Mouse (Mus musculus) intestine, embryonic 15.5 days (tissue): ENCODE measurements around the gene 1700028J19Rik. TPM values are rescaled to one million over a fixed set of nuclear protein-coding genes. Genes with fewer than 3 reads are reported as not detected.
A peak's percentile ranks its signal among the peaks of the same experiment; 100 is the strongest.
"Not testable (repeated sequence)": the region's sequence is repeated elsewhere in the genome, so short reads cannot be mapped to it uniquely, and the experiment has no call there.

Source experiments
- ATAC-seq: fragments of 200-750 bp; cut with Nextera tagmentation; 2 replicates; pipeline ENCODE4 v1.8.0; 2017; ENCODE audit warnings: moderate TSS enrichment, moderate library complexity
- H3K27ac ChIP-seq: fragments of 300-500 bp; sonication (generic); 2 replicates; pipeline ENCODE4 v1.5.1; 2015; ENCODE audit warnings: mild to moderate bottlenecking, inconsistent platforms
- H3K27me3 ChIP-seq: fragments of 300-500 bp; sonication (generic); replicated peaks from 2 replicates; pipeline ENCODE4 v1.6.1; 2015; ENCODE audit warnings: inconsistent platforms
- H3K36me3 ChIP-seq: fragments of 300-500 bp; sonication (generic); 2 replicates; pipeline ENCODE4 v1.6.1; 2015; ENCODE audit warnings: inconsistent platforms
- H3K4me1 ChIP-seq: fragments of 300-500 bp; sonication (generic); replicated peaks from 2 replicates; pipeline ENCODE4 v1.6.1; 2015; ENCODE audit warnings: inconsistent platforms
- H3K4me2 ChIP-seq: fragments of 300-500 bp; sonication (generic); replicated peaks from 2 replicates; pipeline ENCODE4 v1.6.1; 2015; ENCODE audit warnings: mild to moderate bottlenecking, inconsistent platforms
- H3K4me3 ChIP-seq: fragments of 300-500 bp; sonication (generic); replicated peaks from 2 replicates; pipeline ENCODE4 v1.5.1; 2015; ENCODE audit warnings: inconsistent platforms
- H3K9ac ChIP-seq: fragments of 300-500 bp; sonication (generic); 2 replicates; pipeline ENCODE4 v1.6.1; 2015; ENCODE audit warnings: inconsistent platforms
- H3K9me3 ChIP-seq: fragments of 300-500 bp; sonication (generic); 2 replicates; pipeline ENCODE4 v1.6.1; 2016; ENCODE audit warnings: inconsistent platforms
- WGBS: fragments of 180-500 bp; shearing (Covaris S2); methylation state at CpG from one replicate; pipeline ENCODE4 v1.1.7; 2015; 5-methylcytosine and 5-hydroxymethylcytosine counted together
- polyA plus RNA-seq: library from polyadenylated mRNA; unstranded; fragments of >200 nt; fragmentation: Nextera tagmentation; extraction: Ambion mirVana; gene quantifications from 2 replicates; pipeline ENCODE4 v1.2.1, GENCODE M21; 2015

1700028J19Rik gene
- polyA plus RNA-seq, 1 experiment from 2014 or later: 1.3 TPM

DNA sequence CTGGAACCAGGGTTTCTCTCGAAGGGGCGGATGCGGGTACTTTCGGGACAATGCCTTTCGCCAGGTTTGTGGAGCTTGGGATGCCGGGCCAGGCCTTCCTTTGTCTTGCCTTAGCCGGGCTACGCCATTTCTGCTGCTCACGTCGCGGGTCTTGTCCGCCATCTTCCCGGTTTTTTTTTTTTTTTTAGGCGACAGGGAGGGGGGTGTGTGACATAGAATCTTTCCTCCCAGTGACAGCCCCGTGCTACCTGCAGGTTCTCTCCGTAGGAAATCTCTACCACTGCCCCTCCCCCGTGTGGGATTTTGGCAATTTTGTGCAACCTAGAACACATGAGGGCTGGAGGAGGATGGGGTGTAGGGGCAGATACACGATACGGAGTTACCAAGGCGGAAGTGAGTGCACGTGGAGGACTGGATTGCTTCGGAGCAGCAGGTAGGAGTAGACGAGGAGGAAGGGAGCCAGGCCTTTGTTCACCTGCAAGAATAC is 532 bp upstream of the 1700028J19Rik start:
- Histone ChIP-seq H3K27me3 (no peaks in the 10 kb centered on the region), H3K4me1 (peaks cover 14% of the 10 kb centered on the region), H3K9ac (peak overlapping the region; percentile 92), H3K27ac (peak overlapping the region; percentile 88), H3K4me2 (peak overlapping the region; percentile 70), H3K36me3 (peaks cover 21% of the 10 kb centered on the region), H3K9me3 (no peaks in the 10 kb centered on the region), H3K4me3 (peak overlapping the region; percentile 74)
- WGBS: 1% methylated on average over 23 of the region's 23 CpGs
- peak; percentile 47 for ATAC-seq

DNA sequence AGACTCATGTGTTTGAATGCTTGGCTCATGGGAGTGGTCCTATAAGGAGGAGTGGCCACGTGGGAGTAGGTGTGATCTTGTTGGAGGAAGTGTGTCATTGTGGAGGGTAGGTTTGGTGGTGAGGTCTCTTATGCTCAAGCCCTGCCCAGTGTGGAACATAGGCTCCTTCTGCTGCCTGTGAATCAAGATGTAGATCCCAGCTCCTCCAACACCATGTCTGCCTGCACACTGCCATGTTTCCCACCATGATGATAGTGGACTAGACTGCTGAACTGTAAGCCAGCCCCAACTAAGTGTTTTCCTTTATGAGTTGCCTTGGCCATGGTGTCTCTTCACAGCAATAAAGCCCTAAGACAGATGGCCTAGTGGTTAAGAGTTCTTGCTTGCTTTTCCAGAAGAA is 2.4 kb downstream of the 1700028J19Rik start:
- Histone ChIP-seq H3K4me1 (peaks cover 11% of the 10 kb centered on the region), H3K4me2 (no peak overlapping the region), H3K36me3 (peaks cover 4% of the 10 kb centered on the region), H3K9me3 (no peaks in the 10 kb centered on the region), H3K27me3 (no peaks in the 10 kb centered on the region), H3K27ac (no peak overlapping the region), H3K9ac (no peak overlapping the region), H3K4me3 (no peak overlapping the region)
- no peak for ATAC-seq
- WGBS: 67% methylated on average over 1 of the region's 1 CpGs

DNA sequence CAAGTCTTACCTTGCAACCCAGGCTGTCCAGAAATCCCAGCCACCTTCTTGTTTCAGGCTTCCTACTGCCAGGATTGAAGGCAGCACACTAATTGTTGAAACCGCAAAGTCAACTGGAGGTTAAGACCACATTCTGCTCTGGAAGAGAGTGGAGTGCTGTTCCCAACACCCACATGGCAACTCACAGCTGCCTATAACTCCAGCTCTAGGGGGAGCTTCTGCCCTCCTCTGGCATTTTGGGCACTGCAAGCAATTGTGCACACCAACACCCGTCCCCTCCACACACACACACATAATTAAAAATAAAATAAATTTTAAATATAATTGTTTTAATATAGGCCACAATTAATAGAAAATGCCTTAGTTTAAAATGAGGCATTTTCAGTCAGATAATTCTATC is 5.3 kb downstream of the 1700028J19Rik start:
- WGBS: 63% methylated on average over 2 of the region's 2 CpGs
- H3K27me3 ChIP-seq: no peaks in the 10 kb centered on the region

DNA sequence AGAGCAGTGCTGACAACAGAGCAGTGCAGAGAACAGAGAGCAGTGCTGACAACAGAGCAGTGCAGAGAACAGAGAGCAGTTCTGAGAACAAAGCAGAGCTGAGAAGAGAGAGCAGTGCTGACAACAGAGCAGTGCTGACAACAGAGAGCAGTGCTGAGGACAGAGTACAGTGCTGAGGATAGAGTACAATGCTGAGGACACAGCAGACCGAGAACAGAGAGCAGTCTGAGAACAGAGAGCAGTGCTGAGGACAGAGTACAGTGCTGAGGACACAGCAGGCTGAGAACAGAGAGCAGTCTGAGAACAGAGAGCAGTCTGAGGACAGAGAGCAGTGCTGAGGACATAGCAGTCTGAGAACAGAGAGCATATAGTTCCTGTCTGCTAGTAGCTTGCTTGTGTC is 5.8 kb downstream of the 1700028J19Rik start:
- no peaks in the 10 kb centered on the region for H3K9me3 ChIP-seq
- H3K27me3 ChIP-seq: no peaks in the 10 kb centered on the region
- H3K36me3 ChIP-seq: no peaks in the 10 kb centered on the region
- no peak overlapping the region for H3K4me3 ChIP-seq
- H3K27ac ChIP-seq: no peak overlapping the region
- no peak overlapping the region for H3K4me2 ChIP-seq
- H3K9ac ChIP-seq: no peak overlapping the region
- H3K4me1 ChIP-seq: peaks cover 6% of the 10 kb centered on the region; the same call in 1 of the 2 replicates
- 46% methylated on average over 1 of the region's 1 CpGs for WGBS
- no peak for ATAC-seq

More for the DNA sequence above, 5.3 kb downstream of the 1700028J19Rik start:
- H3K9me3 ChIP-seq: no peaks in the 10 kb centered on the region
- no peak overlapping the region for H3K4me2 ChIP-seq
- no peaks in the 10 kb centered on the region for H3K36me3 ChIP-seq
- ATAC-seq: no peak
- no peak overlapping the region for H3K4me3 ChIP-seq
- H3K9ac ChIP-seq: no peak overlapping the region
- peaks cover 6% of the 10 kb centered on the region; the same call in 1 of the 2 replicates for H3K4me1 ChIP-seq
- H3K27ac ChIP-seq: no peak overlapping the region

DNA sequence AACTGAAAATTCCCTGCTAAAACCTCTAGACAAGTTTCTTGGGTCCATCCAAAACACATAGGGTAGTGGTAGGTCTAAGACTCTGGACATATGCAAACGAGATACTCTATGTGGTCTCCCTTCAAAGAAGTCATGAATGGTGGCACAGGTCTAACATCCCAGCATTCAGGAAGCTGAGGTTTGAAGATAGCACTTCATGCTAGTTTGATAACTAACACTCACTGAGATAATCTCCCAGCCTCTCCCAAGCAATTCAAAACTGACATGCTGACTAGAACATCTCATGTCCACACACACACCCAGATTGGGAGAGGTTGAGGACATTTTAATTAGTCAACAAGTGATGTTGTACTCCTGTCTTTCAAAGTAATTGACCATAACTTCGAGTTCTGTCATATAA is 6.6 kb downstream of the 1700028J19Rik start:
- Histone ChIP-seq H3K27me3 (no peaks in the 10 kb centered on the region), H3K9ac (no peak overlapping the region), H3K36me3 (no peaks in the 10 kb centered on the region), H3K4me2 (no peak overlapping the region), H3K9me3 (no peaks in the 10 kb centered on the region), H3K27ac (no peak overlapping the region), H3K4me1 (no peaks in the 10 kb centered on the region), H3K4me3 (no peak overlapping the region)
- WGBS: 55% methylated on average over 2 of the region's 2 CpGs
- ATAC-seq: no peak

DNA sequence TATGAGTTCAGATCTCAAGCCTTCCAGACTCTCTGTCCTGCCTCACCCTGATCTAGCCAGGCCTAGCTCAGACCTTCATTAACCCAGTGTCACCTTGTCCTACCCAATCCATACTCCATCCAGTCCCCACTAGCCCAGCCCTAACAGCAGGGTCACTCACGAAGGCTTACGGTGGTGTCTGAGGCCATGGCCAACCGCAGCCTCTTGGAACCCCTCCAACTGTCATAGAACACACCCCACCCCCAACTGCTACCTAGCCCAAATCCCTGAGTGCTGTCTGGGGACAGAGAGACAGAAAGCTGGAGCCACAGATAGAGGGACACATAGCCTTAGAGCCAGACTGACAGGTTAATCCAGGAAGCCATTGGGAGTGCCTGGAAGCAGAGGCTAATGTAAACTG is 10.6 kb downstream of the 1700028J19Rik start, which contains the start of gene Gm36864:
Gene Gm36864, plus strand, starts transcription at position 269 of the 400 bp plus-strand sequence.
- H3K9ac ChIP-seq: no peak within 1 kb of the TSS
- H3K27me3 ChIP-seq: no peaks in the 10 kb centered on the region
- H3K9me3 ChIP-seq: no peaks in the 10 kb centered on the region
- 81% methylated on average over 3 of the region's 3 CpGs for WGBS
- no peaks in the 10 kb centered on the region for H3K36me3 ChIP-seq
- H3K4me2 ChIP-seq: no peak within 1 kb of the TSS
- H3K4me3 ChIP-seq: no peak within 1 kb of the TSS
- no peak for ATAC-seq
- H3K27ac ChIP-seq: no peak within 1 kb of the TSS
- no peaks in the 10 kb centered on the region for H3K4me1 ChIP-seq

DNA sequence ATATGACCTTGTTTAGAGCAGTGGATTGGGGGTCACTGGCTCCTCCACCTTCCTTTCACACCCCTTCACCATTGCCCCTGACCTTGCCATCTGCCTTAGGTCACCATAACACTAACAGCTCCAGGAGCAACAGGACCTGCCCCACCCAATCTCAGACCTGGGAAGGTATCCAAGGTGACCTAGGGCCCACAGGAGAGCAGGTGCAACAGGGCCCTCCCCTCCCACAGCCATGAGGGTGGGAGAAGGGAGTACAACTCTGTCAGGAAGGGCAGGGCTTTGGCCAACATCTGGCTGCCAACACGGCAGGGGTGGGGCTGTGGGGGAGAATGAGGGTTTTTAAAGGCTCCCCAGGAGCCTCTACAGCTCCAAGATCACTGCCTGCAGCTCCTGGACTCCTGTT is 21.4 kb downstream of the 1700028J19Rik start, which contains the start of gene Klk1:
Gene Klk1, plus strand, starts transcription at position 285 of the 400 bp plus-strand sequence.
- ATAC-seq: peak; percentile 54
- Histone ChIP-seq H3K4me1 (no peaks in the 10 kb centered on the region), H3K9me3 (no peaks in the 10 kb centered on the region), H3K4me2 (no peak within 1 kb of the TSS), H3K9ac (no peak within 1 kb of the TSS), H3K36me3 (no peaks in the 10 kb centered on the region), H3K27me3 (no peaks in the 10 kb centered on the region), H3K27ac (no peak within 1 kb of the TSS), H3K4me3 (no peak within 1 kb of the TSS)
- WGBS: 29% methylated on average over 1 of the region's 1 CpGs

DNA sequence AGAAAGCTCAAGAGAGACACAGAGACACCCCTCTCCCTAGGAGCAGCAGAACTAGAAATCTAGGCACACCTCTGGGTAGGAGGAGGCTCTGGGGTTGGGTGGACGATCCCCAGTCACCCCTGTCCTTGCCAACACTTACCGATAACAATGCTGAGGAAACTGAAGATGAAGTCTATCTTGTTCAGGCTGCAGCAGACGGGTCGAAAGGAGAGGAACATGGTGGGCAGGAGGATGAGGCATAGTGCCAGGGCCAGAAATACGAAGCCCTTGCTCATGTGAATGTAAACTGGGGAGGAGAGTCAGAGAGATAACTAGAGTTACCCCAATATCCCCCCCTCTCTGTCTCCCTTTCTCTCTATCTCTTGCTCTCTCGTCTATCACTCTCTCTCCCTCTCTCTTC is 24.2 kb downstream of the 1700028J19Rik start:
- not testable (repeated sequence) for H3K27me3 ChIP-seq, H3K4me1 ChIP-seq, H3K9me3 ChIP-seq, H3K4me3 ChIP-seq, H3K4me2 ChIP-seq, H3K9ac ChIP-seq, ATAC-seq, H3K36me3 ChIP-seq, H3K27ac ChIP-seq
- WGBS: 67% methylated on average over 6 of the region's 6 CpGs

DNA sequence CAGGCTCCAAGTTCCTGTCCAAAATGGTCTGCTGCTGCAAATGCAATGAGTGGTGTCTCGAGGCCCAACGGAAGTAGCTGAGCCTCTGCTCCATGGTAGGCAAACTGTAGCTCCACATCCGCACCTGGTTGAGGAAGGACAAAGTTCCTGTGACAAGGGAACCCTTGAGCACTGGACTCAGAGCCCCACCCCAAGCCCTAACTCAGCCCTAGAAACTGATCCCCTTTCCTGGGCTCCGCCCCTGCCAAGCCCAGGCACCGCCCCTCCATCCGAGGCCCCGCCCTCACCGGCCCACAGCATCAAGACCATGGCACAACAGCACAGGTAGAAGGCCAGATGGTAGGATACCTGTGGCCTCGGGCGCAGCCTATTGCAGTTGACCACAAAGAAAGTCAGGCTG is 24.9 kb downstream of the 1700028J19Rik start:
- ATAC-seq: peak; percentile 71
- not testable (repeated sequence) for H3K9me3 ChIP-seq, H3K4me1 ChIP-seq, H3K27me3 ChIP-seq, H3K9ac ChIP-seq, H3K4me2 ChIP-seq, H3K27ac ChIP-seq, H3K36me3 ChIP-seq, H3K4me3 ChIP-seq
- WGBS: 71% methylated on average over 10 of the region's 10 CpGs

DNA sequence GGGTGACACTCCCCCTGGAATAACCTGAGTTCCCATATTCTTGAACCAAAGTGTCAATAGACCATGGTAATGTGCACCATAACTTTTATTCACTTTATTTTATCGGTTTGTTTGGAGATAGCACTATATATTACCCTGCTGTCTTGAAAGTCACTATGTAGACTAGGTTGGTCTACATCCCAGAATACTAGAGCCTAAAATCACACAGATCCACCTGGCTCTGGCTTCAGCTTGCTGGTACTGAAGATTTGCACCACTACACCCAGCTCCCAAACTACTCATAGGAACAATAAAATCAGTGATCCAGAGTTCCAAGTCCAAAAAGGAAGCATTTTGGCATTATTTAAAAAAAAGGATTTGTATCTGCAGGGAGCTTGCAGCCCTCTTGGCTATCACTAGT is 30.9 kb downstream of the 1700028J19Rik start, which contains the start of gene Klk1b5:
Gene Klk1b5, plus strand, starts transcription at position 301 of the 400 bp plus-strand sequence.
- no peak within 1 kb of the TSS for H3K4me3 ChIP-seq
- H3K36me3 ChIP-seq: no peaks in the 10 kb centered on the region
- H3K9ac ChIP-seq: no peak within 1 kb of the TSS
- no peak within 1 kb of the TSS for H3K27ac ChIP-seq
- H3K4me2 ChIP-seq: no peak within 1 kb of the TSS
- 74% methylated on average over 1 of the region's 1 CpGs for WGBS
- H3K9me3 ChIP-seq: no peaks in the 10 kb centered on the region
- H3K27me3 ChIP-seq: no peaks in the 10 kb centered on the region
- ATAC-seq: no peak
- no peaks in the 10 kb centered on the region for H3K4me1 ChIP-seq

DNA sequence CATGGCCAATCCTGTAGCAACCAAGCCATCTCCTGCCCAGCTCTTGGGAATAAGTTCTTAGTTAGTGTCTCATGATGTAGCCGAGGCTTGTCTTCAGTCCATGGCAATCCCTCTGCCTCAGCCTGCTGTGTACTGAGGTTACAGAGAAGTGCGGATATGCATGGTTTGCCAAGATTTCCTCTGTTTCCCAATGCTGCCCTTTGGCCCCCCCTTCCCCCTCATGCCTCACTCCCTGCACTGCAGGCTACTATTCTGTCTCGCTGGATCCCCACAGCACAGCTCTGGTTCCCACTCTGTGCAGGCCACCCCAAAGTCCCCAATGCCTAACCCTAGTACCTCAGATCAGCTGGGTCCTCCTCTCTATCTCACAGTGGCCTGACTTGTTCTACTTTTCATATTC is 38.2 kb downstream of the 1700028J19Rik start:
- WGBS: 85% methylated on average over 3 of the region's 3 CpGs
- Histone ChIP-seq H3K27ac (no peak overlapping the region), H3K36me3 (no peaks in the 10 kb centered on the region), H3K9me3 (no peaks in the 10 kb centered on the region), H3K27me3 (no peaks in the 10 kb centered on the region), H3K9ac (no peak overlapping the region), H3K4me2 (no peak overlapping the region), H3K4me1 (no peaks in the 10 kb centered on the region), H3K4me3 (no peak overlapping the region)
- ATAC-seq: no peak

DNA sequence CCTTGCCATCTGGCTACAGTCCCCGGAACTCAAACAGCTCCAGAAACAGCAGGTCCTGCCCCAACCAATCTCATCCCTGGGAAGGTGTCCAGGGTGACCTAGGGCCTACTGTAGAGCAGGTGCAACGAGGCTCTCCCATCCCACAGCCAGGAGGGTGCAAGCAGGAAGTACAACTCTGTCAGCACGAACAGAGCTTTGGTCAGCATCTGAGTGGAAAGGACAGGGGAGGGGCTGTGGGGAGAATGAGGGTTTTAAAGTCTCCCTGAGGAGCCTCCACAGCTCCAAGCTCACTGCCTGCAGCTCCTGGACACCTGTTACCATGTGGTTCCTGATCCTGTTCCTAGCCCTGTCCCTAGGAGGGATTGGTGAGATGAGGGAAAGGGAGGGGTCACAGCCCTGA is 39.4 kb downstream of the 1700028J19Rik start, which contains the start of gene Klk1b4:
Gene Klk1b4, plus strand, starts transcription at position 301 of the 400 bp plus-strand sequence.
- H3K36me3 ChIP-seq, H3K4me3 ChIP-seq, H3K27me3 ChIP-seq, H3K9me3 ChIP-seq, H3K4me1 ChIP-seq, H3K27ac ChIP-seq, H3K9ac ChIP-seq, H3K4me2 ChIP-seq, ATAC-seq: not testable (repeated sequence)
- WGBS: 43% methylated on average over 3 of the region's 3 CpGs

DNA sequence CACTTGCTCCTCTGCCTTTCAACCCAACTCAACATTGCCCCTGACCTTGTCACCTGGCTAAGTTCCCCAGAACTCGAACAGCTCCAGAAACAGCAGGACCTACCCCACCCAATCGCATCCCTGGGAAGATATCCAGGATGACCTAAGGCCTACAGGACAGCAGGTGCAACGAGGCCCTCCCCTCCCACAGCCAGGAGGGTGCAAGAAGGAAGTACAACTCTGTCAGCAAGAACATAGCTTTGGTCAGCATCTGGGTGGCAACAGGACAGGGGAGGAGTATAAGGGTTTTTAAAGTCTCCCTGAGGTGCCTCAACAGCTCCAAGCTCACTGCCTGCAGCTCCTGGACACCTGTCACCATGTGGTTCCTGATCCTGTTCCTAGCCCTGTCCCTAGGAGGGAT is 48.6 kb downstream of the 1700028J19Rik start, which contains the start of gene Klk1b3:
Gene Klk1b3, plus strand, starts transcription at position 301 of the 400 bp plus-strand sequence.
- Histone ChIP-seq H3K4me3 (no peak within 1 kb of the TSS), H3K4me1 (no peaks in the 10 kb centered on the region), H3K27ac (no peak within 1 kb of the TSS), H3K27me3 (no peaks in the 10 kb centered on the region), H3K4me2 (no peak within 1 kb of the TSS), H3K9me3 (no peaks in the 10 kb centered on the region), H3K36me3 (no peaks in the 10 kb centered on the region), H3K9ac (no peak within 1 kb of the TSS)
- WGBS: 62% methylated on average over 3 of the region's 3 CpGs
- ATAC-seq: no peak
